Mouse (Mus musculus): ENCODE measurements around the gene Gm7029. TPM values are rescaled to one million over a fixed set of nuclear protein-coding genes. Genes with fewer than 3 reads are reported as not detected.
"Not testable (repeated sequence)": the region's sequence is repeated elsewhere in the genome, so short reads cannot be mapped to it uniquely, and the experiment has no call there.

The Gm7029 gene
- total RNA-seq (2021), result not detected

GRCm38 (mm10) chr17:33873537-33873936 is at the start of gene Gm7029:
Gene Gm7029 (plus strand): TSS chr17:33873837.
- DNase-seq (ENCODE audit: low spot score in 2 of 2); intact Hi-C loops (cut with DNase I): not testable (repeated sequence)

DNA sequence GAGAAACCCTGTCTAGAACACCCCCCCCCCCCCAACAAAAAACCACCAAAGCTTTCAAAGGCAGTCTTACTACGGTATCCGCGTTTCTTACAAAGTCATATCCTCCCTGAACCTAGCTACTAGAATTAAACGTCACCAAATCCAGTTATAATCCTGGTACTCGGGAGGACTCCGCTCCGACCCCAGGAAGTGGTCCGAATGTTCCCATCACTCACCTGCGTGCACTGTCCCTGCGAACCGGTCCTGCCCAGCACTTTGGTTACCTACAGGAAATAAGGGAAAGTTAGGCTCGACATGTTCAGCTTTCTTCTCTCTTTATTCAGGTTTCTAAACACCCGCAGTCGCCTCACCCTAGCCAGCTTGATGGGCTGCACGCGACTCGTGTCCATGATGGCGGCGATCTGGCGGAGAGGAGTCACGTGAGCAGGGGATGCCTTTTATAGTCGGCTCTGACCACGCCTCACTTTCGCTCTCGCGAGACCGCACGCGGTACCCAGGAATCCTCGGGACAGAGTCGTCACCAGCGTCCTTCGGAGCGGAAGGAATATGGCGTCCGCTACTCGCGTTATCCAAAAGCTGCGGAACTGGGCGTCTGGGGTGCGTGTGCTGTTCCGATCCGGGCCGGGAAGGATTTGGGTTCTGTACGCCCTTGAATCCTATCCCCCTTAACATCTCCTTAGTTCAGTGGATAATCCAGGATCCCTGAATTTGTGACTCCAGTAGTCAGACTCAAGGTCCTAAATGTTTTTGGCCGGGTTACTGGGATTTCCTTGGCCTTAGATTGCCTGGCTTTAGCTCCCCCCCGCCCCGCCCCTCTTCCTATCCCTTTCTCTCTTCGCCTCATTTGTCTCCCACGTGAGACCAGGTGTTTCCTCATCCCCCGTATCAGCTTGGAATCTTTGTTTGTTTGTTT is 49.3 kb upstream of the Gm7029 start, which contains the start of the genes Rps28 and Ndufa7:
TSS of gene Rps28 (minus strand) at position 479 of the 913 bp plus-strand sequence.
TSS of gene Ndufa7 (plus strand) at position 489 of the 913 bp plus-strand sequence.
- intact Hi-C loops (cut with DNase I), result no loop called here
- DNase-seq (ENCODE audit: low spot score in 2 of 2), result peak; percentile 99

- DNase-seq (ENCODE audit: low spot score in 2 of 2); intact Hi-C loops (cut with DNase I): not testable (repeated sequence)
Observed at GRCm38 (mm10) chr17:33824997-33825330, 48.7 kb upstream of the Gm7029 start.

DNA sequence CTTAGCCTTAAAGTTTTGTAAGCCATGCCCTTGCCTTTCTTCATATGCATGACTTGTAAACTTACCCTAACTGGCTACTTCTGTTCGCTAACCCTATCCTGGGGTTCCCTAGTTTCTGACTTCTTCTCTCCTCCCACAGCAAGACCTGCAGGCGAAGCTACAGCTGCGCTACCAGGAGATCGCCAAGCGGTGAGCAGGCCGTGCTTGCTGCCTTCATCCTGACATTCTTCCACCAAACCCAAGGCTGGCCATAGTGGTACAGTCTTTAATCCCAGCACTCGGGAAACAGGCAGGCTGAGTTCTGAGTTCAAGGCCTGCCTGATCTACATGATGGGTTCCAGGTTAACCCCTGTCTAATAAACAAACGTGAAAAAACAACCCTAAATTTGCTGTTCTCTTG is 48.2 kb upstream of the Gm7029 start:
- DNase-seq (ENCODE audit: low spot score in 2 of 2), result no peak
- intact Hi-C loops (cut with DNase I), result no loop called here

DNA sequence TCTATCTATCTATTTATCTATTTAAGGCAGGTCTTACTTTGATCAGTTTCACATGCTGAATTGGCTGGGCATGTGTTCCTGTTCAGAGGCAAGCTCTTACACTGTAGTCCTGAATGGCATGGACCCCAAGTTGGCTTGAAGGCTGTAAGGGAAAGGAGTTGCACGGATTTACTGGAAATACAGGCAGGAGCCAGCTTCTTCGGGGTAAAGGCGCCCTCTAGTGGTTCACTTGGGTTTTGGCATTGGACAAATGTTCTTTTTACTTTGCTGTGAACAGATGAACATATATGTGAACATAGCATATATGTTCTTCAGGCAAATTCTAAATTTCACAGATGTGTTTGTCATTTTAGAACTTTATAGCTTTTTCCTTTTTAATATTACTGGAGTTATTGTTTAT is 46.8 kb upstream of the Gm7029 start:
- intact Hi-C loops (cut with DNase I), result no loop called here
- DNase-seq (ENCODE audit: low spot score in 2 of 2), result peak; percentile 71 to 81

DNA sequence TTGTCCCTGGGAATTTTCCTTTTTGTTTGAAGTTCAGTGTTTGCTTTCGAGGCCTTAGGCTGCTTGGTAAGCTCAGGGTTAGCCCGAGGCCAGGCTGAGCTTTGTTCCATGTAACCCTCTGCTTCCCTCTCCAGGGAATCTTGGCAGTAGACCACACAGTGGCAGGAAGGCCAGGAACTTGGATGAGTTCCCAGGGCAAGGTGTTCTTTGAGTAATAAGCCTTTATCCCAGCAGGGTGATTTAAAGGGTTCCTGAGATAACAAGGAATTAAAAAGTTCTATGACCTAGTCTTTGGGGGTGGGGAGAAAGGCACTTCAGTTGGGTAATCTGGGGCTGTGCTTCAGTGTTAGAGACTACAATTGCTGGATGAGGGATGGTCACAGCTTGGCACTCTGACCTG is 44.7 kb upstream of the Gm7029 start:
- no peak for DNase-seq (ENCODE audit: low spot score in 2 of 2)
- intact Hi-C loops (cut with DNase I), result no loop called here

DNA sequence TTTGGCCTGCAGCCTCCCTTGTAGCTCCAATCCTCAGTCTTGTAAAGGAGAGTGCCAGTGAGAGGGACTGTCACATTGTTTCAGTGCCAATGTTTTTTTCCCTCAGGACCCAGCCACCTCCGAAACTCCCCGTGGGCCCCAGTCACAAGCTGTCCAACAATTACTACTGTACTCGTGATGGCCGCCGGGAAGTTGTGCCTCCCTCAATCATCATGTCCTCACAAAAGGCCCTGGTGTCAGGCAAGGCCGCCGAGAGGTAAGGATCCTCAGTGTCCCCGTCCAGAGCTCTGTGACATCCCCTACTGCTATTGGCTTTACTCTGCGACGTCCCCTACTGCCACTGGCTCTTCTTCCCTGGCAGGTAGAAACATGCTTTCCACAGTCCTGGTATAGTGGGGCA is 44.1 kb upstream of the Gm7029 start:
- no peak for DNase-seq (ENCODE audit: low spot score in 2 of 2)
- intact Hi-C loops (cut with DNase I), result no loop called here

DNA sequence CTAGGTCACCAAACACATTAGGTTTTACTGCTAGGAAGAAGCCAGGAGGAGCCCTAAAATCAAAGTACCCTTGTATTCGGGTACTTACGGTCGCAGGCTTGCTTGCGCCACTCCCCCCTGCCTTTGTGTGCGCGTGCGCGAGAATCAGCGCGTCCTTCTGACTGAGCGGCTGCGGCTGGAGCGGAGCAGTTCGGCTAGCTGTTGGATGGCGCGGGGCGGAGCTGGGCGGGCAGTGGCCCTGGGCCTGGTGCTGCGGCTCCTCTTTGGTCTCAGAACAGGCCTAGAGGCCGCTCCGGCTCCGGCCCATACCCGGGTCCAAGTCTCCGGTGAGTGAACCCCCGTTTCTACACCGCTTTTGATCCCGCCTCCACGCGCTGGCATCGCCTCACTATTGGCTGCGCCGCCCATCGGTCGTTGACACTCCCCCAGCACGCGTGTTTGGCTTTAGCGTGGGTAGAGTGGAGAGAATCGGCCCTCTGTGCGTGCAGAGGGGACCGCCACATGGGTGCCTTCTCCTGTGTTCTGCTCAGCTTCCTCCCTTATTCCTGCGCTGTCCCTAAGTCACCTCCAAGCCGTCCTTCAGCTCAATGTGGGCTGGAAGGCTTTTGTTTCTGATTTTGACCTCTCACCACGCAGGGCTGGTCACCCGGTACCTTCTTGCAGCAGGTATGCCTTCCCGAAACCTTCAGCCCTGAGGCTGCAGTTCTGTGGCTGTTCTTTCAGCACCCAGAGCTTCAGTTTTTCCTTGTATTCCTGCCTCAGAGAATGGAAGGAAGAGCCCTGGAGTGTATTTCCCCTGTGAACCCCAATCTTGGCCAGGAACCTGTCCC is 30.5 kb upstream of the Gm7029 start, which contains the start of gene Cd320:
TSS of gene Cd320 (plus strand) at position 126 of the 830 bp plus-strand sequence.
- intact Hi-C loops (cut with DNase I), result no loop called here
- DNase-seq (ENCODE audit: low spot score in 2 of 2), result peak; percentile 92 to 95

GRCm38 (mm10) chr17:33844196-33844595 is 29.4 kb upstream of the Gm7029 start:
- intact Hi-C loops (cut with DNase I), result no loop called here
- DNase-seq (ENCODE audit: low spot score in 2 of 2), result no peak

DNA sequence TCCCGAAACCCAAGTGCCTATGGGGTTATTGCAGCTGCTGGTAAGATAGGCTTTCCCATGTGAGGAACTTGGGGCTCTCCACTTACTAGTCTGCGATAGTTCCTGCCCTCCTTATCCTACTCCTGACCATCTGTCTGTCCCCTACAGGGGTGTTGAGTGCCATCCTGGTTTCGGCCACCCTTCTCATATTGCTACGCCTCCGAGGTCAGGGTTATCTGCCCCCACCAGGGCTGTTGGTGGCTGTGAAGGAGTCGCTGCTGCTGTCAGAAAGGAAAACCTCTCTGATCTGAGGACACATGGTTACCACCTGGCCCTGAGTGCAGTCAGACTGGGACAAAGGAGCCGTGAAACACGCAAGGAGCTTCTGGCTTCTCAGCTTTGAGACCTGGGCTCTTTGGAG is 25.5 kb upstream of the Gm7029 start:
- DNase-seq (ENCODE audit: low spot score in 2 of 2), result no peak
- intact Hi-C loops (cut with DNase I), result no loop called here

DNA sequence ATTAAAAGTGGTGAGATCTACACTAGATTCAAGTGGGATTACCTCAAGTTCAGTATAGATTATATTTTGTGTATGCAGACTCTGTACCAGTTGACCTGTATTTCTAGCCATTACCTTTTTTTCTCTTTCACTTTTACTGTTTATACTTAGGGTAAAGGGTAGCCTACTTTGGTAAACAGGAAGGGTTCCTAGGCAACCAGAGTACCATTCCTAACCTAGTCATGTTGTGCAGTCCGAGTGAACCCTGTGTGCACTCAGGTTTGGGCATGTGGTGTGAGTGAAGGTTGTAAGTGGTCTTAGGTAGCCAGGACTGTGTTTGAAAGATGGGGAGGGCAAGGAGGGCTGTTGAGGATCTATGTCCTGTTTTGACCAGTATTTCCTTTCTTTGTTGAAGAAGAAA is 22.3 kb upstream of the Gm7029 start:
- intact Hi-C loops (cut with DNase I), result no loop called here
- no peak for DNase-seq (ENCODE audit: low spot score in 2 of 2)

DNA sequence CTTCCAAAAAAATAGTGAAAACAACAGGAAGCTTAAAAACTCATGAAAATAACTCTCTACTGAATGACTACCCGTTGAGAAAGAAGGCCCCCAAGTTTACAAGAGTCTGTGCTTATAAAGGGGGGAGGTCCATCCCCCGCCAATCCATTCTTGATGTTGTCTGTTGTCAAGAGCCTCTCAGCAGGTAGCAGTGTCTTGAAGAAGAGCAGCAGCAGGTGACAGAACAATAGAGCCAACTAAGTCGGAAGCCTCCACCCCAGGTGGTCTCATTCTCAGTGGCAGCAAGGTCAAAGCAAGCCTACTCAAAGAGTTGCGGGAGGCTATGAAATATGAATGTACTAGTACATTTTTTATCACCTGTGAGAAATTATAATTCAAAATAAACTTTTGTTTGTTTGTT is 15.8 kb upstream of the Gm7029 start:
- intact Hi-C loops (cut with DNase I), result no loop called here
- DNase-seq (ENCODE audit: low spot score in 2 of 2), result no peak

DNA sequence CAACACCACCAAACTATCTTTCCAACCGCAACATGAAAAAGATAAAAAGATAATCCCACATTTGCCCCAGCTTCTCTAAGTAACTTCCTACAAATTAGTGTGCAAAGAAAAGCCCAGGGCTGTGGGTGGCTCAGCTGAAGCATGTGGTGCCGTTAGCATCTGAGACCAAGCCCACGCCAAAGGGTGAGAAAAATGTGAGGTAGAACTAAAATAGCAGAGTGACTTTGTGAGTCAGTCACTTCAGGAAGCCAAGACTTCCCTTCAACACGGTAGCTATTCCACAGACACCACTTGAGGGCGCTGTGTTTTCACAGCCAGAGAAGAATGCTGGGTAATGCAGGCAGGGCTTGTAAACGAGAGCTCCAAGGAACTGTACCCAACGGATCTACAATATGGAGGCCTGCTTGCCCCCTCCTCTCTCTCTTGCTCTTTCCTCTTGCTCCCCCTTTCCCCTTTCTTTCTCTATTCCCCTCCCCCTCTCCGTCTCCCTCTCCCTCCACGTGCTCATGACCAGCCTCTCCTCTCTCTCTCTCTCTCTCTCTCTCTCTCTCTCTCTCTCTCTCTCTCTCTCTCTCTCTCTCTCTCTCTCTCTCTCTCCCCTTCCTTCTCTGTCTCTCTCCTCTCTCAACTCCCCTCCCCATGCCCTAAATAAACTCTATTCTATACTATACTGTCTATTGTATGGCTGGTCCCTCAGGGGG is 8.2 kb upstream of the Gm7029 start:
- intact Hi-C loops (cut with DNase I), result no loop called here
- peak; percentile 83 to 98 for DNase-seq (ENCODE audit: low spot score in 2 of 2)

DNA sequence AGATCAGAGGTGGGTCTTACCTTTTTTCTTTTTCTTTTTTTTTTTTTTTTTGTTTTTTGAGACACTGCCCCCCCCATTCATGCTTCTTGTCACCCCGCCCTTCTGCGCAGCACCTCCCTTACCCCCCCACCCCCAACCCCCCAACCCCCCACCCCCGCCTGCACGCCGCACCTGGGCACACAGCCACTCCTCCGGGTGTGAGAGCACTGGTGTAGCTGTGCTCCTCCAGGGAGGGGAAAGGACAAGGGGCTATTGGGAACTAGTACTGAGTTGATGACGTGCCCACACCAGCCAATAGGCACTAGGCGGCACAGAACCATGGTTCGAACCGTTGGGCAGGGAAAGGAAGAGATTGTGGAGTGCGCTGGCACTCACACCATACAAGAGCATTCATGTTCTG is 774 bp downstream of the Gm7029 start:
- DNase-seq (ENCODE audit: low spot score in 2 of 2), result no peak
- intact Hi-C loops (cut with DNase I), result no loop called here

DNA sequence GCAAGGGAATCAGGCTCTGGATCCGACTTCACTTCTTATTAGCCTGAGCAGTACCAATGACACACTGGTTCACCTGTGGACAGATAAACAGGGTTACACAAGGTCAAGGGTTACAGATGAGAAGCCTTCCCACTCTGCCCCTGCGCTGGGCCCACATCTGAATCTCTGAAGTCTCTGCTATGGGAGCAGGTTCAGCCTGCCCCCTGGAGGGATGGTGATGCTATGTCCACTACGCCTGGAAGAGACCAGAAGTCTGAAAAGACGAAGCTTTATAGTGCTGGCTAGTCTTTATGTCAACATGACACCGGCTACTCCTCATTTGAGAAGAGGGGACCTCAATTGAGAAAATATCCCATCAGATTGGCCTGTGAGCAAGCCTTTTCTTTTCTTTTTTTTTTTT is 2.2 kb downstream of the Gm7029 start:
- intact Hi-C loops (cut with DNase I); DNase-seq (ENCODE audit: low spot score in 2 of 2): not testable (repeated sequence)

DNA sequence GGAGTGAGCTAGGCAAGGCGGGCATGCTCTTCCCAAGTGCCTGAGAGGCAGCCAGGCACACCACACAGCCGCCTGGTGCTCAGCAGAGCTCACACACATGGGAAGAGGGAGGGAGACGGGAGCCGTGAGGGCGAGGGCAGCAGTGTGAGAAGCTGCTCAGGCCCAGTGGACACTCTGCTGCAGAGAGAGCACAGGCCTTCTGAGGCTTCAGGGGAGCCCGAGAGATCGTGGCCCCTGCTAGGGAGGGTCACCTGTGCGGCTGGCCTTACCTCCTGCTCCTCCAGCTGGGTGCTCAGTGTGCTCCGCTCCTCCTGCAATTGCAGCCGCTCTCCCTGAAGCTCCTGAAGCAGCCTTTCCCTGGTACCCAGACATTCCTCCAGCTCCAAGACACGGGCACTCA is 10.7 kb downstream of the Gm7029 start:
- intact Hi-C loops (cut with DNase I); DNase-seq (ENCODE audit: low spot score in 2 of 2): not testable (repeated sequence)

- intact Hi-C loops (cut with DNase I); DNase-seq (ENCODE audit: low spot score in 2 of 2): not testable (repeated sequence)
Observed at GRCm38 (mm10) chr17:33887802-33888201, 14.2 kb downstream of the Gm7029 start.

DNA sequence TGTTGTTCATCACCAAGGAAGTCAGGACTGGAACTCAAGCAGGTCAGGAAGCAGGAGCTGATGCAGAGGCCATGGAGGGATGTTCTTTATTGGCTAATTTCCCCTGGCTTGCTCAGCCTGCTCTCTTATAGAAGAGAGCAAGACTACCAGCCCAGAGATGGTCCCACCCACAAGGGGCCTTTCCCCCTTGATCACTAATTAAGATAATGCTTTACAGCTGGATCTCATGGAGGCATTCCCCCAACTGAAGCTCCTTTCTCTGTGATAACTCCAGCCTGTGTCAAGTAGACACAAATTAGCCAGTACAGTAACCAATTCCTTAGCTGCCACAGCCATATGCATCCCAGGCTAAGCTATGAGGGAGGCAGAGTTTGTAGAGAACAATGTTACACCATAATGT is 14.6 kb downstream of the Gm7029 start:
- DNase-seq (ENCODE audit: low spot score in 2 of 2); intact Hi-C loops (cut with DNase I): not testable (repeated sequence)

- DNase-seq (ENCODE audit: low spot score in 2 of 2); intact Hi-C loops (cut with DNase I): not testable (repeated sequence)
Observed at GRCm38 (mm10) chr17:33889941-33890532, 16.4 kb downstream of the Gm7029 start.

Measured in left cerebral cortex, postnatal 25 days (tissue).